Mouse (Mus musculus) left cerebral cortex, postnatal 4 days (tissue): ENCODE results near the gene Snx29. TPM values are rescaled to one million over a fixed set of nuclear protein-coding genes. Genes with fewer than 3 reads are reported as not detected.
"Not testable (repeated sequence)": the region's sequence is repeated elsewhere in the genome, so short reads cannot be mapped to it uniquely, and the experiment has no call there.

ENCODE experiments used
- DNase-seq: peaks from one replicate; pipeline ENCODE4 v3.0.0-alpha.2; 2022
- intact Hi-C: fragments of 180-260 bp; cut with DNase I; formaldehyde crosslinking; loops from one replicate; pipeline ENCODE4 v1.15.1; 2025
- total RNA-seq, 2 experiments: library from RNA; stranded (reverse); gene quantifications; 2 replicates each; pipeline ENCODE4 v1.2.3; 2021

The Snx29 gene
- total RNA-seq, 2 experiments from 2014 or later = 46.2 to 46.6 TPM

- intact Hi-C loops = no loop called here
Observed at GRCm38 (mm10) chr16:11442534-11442933, 119.8 kb downstream of the Snx29 start.

DNA sequence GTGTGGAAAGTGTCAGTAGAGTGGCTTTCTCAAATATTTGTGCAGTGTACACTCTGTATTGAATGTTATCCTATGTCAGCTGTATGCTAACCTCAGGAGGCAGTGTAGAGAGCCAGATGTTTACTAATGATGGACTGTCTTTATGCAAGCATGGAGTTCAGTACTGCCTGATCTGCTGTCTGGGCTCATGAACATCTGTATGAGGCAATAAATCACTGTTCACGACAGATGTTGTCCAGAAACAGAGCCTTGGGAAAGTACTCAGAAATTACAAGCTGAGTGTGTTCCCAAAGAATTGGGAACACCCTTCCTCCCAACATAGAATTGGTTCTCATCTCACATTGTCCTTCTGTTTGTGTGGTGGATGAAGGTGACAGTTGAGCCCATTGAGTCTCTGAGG is 121.9 kb downstream of the Snx29 start:
- no peak for DNase-seq
- intact Hi-C loops = no loop called here

More at GRCm38 (mm10) chr16:11442534-11442933, 119.8 kb downstream of the Snx29 start:
- no peak for DNase-seq

DNA sequence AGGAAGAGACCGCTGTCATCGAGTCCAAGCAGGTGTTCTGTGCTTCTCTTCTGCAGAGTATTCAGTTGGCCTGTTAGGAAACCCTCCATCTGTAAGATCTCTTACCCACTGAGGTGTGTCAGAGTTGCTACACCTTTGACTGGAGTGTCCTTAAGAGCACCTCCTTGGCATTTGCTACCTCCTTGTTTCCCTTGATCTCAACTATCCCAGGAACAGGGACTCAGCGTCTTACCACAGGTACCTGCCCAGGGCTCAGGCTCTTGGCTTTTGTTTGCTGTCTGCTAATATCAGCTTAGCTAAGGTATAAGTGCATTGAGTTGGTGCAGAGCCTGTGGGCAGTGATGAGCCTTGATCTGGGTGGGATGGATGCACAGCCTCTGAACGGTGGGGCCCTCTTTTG is 124.3 kb downstream of the Snx29 start:
- DNase-seq = no peak
- intact Hi-C loops = no loop called here

GRCm38 (mm10) chr16:11447905-11448304 is 125.2 kb downstream of the Snx29 start:
- no peak for DNase-seq
- intact Hi-C loops = no loop called here

- intact Hi-C loops, DNase-seq: not testable (repeated sequence)
Observed at GRCm38 (mm10) chr16:11448696-11449095, 126.0 kb downstream of the Snx29 start.

- no peak for DNase-seq
- intact Hi-C loops = no loop called here
Observed at GRCm38 (mm10) chr16:11449344-11449743, 126.6 kb downstream of the Snx29 start.

- intact Hi-C loops = no loop called here
- DNase-seq = no peak
Observed at GRCm38 (mm10) chr16:11450626-11451025, 127.9 kb downstream of the Snx29 start.

DNA sequence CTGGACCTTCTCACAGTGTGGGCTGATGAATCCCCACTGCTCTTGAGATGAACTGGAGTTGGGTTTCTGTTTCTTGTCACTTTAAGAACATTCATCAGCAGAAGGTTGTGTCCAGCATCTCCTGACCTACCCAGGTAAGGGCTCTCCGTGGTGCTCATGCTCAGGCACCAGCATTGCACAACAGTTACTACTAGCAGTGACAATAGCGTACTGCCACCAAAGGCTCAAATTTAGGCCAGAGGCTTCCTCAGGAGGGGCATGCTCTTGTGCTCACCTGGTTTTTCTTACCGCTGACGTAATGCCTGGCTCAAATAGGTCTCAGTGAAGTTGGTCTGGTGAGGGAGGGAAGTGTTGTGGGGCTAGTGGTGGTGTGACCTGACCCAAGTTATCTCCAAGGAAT is 132.2 kb downstream of the Snx29 start:
- no peak for DNase-seq
- intact Hi-C loops = no loop called here

GRCm38 (mm10) chr16:11455545-11456140 is 132.9 kb downstream of the Snx29 start:
- DNase-seq = no peak
- intact Hi-C loops = no loop called here

GRCm38 (mm10) chr16:11456141-11456645 is 133.5 kb downstream of the Snx29 start:
- DNase-seq = no peak
- intact Hi-C loops = no loop called here

DNA sequence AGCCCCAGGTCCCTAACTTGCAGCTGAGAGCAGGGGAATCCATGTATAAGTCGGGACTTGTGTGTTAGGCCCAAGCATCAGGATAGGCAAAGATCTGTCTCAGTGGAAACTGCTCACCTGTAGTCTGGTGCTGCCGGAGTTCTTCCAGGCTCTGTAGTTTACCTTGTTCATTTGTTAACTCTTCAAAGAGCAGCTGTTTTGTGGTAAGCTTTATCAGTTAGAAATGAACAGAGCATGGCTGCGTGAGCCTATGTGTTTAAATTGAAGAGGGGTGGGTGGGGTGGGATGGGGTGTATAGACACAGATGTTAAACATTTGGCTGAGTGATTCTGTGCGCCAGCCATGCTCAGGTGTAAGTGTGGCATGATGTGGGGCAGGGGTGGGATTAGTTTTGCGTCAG is 134.4 kb downstream of the Snx29 start:
- intact Hi-C loops = no loop called here
- no peak for DNase-seq

- intact Hi-C loops = no loop called here
- DNase-seq = no peak
Observed at GRCm38 (mm10) chr16:11457609-11458350, 135.1 kb downstream of the Snx29 start.

GRCm38 (mm10) chr16:11460210-11460609 is 137.5 kb downstream of the Snx29 start:
- intact Hi-C loops = no loop called here
- no peak for DNase-seq

- intact Hi-C loops = no loop called here
Observed at GRCm38 (mm10) chr16:11461612-11462011, 138.9 kb downstream of the Snx29 start.

GRCm38 (mm10) chr16:11468533-11469179 is 145.9 kb downstream of the Snx29 start:
- intact Hi-C loops = no loop called here

More at GRCm38 (mm10) chr16:11461612-11462011, 138.9 kb downstream of the Snx29 start:
- DNase-seq = no peak

GRCm38 (mm10) chr16:11469491-11469890 is 146.8 kb downstream of the Snx29 start:
- intact Hi-C loops = no loop called here
- no peak for DNase-seq

More at GRCm38 (mm10) chr16:11468533-11469179, 145.9 kb downstream of the Snx29 start:
- peak; percentile 79 for DNase-seq

DNA sequence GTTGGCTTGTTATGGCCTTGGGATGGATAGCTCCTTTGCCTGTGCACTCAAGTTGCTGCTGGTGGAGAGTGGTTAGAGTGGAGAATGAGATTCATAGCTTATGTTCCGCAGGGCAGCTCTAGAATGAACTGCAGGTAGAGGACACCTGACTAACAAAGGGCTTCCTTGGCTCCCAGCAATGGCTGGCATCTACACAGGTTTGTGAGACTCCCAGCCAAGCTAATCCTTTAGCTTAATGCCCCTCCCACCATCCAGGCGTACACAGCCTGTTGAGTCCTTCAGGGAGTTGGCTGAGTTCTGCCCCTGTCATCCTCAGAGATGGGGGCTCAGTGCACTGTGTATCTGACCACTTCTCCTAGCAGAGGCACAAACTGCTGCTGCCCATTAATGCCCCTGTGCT is 148.5 kb downstream of the Snx29 start:
- no peak for DNase-seq
- intact Hi-C loops = no loop called here

- peak; percentile 85 for DNase-seq
- intact Hi-C loops = no loop called here
Observed at GRCm38 (mm10) chr16:11472852-11473251, 150.1 kb downstream of the Snx29 start.

DNA sequence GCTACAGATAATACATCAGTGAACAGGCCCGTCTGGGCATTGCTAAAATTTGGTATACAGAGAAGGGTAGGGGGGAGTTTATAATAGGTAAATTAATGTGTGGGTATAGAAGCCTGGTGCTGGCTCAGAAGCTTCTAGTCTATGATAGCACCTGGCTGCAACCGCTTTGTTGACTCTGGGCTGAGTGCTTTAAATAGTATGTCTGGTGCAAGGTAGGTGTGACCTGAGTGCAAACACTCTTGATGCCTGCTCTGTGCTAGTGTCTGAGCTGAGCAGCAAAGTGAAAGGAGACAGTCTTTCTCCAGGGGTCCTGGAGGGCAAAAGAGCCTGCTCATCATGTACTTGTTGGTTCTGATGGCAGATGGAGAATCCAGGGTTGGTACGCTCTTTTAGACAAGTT is 150.8 kb downstream of the Snx29 start:
- DNase-seq = no peak
- intact Hi-C loops = no loop called here

GRCm38 (mm10) chr16:11473893-11474505 is 151.3 kb downstream of the Snx29 start:
- DNase-seq = no peak
- intact Hi-C loops = no loop called here
